Mouse (Mus musculus) urinary bladder, adult 18-20 months (tissue): ENCODE results near the gene Il17rd.
A peak's percentile ranks its signal among the peaks of the same experiment; 100 is the strongest.

Experiments
- DNase-seq, 2 experiments: peaks; one replicate each; pipeline ENCODE4 v3.0.0; 2022; ENCODE audit warnings: low spot score in 2 of 2, mixed read lengths in 2 of 2

The Il17rd gene

DNA sequence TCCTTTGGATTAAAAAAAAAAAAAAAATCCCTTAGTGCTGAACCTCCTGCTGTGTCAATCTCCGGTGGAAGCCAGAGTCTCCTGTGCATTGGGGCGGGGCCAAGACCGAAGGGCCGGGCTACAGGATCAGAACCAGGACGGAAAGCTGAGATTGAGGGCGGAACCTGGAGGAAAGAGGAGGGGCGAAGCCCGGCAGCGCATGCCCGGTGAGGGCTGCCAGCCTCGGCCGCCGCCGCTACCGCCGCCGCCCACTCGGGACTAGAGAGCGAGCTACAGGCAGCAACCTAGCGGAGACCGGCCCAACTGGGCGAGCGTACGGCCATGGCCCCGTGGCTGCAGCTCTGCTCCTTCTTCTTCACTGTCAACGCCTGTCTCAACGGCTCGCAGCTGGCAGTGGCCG, at the start of gene Il17rd:
TSS of gene Il17rd (plus strand) at position 159 of the 400 bp plus-strand sequence.
- DNase-seq: peak; percentile 92 to 94

DNA sequence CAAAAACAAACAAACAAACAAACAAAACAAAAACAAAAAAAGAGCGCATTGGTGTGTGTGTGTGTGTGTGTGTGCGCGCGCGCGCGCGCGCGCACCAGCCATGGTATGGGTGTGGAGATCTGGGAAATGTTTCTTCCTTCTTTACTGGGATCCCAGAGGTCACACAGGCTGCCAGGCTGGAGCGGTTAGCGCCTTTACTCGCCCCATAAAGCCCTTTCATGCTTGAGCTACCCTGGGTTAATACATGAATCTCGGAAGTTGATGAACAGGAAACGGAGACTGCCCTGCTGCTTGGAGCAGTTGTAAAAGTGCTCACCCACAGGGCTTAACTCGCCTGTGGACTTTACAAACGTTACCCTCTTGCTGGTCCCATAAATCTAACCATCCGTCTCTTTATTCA, 47.1 kb upstream of the Il17rd start:
- no peak for DNase-seq

DNA sequence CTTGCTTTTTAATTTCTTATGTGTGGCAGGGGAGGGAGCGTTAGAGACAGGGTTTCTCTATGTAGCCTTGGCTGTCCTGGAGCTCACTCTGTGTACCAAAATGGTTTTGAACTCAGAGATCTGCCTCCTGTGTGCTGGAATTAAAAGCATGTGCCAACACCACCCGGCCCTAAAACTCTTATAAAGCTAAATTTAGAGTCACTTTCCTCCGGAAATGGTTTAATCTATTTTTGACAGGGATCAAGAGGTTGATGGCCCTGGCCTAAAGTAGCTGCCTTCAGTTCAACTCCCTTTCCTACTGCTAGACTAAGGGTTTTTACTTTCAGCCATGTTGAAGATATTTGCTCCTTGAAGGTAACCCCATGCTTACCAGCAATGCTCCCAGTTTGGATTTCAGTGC, 45.3 kb upstream of the Il17rd start:
- DNase-seq: no peak

DNA sequence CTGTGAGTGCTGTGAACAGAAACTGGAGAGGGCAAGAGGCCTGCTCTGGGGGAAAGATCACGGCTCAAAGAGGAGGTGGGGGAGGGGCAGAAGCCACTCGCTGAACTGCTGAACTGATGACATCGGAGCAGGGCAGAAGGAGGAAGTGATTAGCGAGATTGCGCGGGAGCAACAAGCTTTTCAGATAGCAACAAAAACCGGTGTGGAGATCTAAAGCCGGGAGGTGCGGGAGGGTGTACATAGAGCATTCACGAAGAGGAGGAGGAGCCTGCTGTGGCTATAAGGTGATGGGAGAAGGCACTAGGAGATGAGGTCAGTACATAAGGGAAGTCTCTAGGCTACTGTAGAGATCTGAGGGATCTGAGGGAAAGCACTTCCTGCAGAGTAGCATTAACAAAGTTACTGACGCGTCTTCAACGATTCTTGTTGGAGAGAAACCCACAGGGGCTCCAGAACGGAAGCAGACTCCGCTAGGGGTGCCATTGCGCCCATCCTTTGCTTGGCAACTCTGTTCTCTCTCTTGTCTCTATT, 44.5 kb upstream of the Il17rd start, which contains the start of gene Hesx1:
TSS of gene Hesx1 (plus strand) at position 206 of the 531 bp plus-strand sequence.
- peak; percentile 11 to 30 for DNase-seq

DNA sequence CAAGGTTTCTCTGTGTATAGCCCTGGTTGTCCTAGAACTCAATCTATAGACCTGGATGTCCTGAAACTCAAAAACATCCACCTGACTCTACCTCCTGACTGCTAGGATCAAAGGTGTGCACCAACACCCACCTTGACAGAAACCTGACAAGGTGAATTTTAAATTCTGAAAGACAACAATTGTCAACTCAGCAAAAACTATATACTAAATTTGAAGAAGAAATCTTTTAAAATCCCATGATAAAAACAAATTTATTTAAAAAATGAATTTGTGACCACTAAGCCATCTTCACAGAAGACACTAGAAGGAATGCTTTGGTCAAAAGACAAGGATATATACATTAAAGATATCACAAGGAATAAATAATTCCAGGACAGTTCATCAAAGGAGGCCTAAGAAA, 42.5 kb upstream of the Il17rd start:
- no peak for DNase-seq

DNA sequence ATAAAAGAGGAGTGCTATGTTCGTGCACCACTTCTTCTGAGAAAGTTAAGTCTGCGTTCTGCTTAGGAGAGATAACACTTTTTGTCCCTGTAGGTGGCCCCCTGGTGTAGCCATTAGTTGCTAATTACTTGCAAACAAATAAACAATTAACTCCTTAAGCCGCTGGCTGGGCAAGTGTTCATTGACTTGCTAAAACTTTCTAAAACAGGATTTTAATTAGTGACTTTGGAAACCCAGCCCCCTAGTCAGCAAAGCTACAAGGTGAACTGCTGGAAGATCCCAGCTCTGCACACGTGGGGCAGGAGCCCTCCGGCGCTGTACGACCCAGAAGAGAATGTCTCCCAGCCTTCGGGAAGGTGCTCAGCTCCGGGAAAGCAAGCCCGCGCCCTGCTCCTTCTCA, 38.4 kb upstream of the Il17rd start:
- DNase-seq: no peak

DNA sequence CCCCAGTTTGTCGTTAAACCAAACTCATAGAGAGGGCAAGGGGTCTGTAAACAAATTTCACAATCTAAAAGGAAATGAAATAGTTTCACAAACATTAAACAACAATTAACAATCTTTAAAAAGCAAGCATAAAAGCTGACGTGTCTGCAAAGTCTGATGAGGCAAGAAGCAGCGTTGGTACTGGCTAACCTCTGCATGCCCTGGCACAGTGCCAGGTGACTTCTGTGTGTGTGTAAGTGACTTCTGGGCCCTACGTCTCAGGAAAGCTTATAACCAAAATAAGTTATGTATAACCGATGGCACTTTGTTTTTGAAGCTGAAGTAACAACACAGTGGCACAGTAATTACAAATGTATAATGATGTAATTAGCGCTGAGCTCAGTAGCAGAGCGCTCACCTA, 33.8 kb upstream of the Il17rd start:
- DNase-seq: no peak

DNA sequence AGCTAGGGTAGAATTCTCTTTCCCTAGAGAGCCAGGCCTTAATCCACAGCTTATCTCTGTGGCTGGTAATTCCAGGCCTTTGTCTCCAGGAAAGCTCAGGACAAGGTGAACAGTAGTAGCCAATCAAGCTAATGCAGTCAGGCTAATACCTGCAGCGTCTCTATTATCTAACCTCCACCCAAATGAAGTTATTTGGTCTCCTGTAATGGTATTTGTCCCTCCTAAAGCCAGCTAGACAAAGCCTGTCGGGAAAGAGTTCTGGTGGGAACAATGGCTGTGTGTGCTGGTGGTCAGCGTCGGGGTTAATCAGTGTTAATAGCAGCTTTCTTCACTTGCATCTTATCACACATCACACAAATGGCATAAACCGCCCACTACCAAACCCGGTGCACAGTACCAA, 32.8 kb upstream of the Il17rd start:
- no peak for DNase-seq

DNA sequence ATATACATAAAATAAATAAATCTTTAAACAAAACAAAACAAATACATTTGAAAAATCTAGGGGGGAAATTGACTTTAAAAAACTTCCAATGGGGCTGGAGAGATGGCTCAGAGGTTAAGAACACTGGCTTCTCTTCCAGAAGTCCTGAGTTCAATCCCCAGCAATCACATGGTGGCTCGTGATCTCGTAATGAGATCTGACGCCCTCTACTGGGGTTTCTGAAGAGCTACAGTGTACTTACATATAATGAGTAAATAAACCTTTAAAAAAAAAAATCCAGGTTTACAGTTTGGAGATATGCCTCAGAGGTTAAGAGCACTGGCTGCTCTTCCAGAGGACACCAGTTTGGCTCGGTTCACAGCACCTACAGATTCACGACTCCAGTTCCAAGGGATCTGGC, 27.2 kb upstream of the Il17rd start:
- no peak for DNase-seq

DNA sequence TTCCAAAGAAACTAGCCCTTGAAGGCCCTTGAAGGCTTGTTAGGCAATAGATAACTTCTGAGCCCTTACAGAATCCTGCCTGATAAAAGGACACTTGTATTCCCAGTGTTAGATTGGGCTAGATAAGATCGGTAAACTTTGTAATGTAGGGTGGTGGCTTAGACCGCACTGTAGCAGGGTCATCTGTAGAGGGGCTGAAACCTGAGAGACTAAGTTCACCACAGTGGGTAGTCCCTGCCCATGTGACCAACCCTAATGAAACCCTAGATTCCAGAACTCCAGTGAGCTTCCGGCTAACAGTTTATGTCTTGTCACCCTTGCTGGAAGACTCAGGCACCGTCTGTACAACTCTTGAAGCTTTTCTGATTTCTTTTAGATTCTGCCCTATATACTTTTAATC, 25.1 kb upstream of the Il17rd start:
- DNase-seq: no peak

DNA sequence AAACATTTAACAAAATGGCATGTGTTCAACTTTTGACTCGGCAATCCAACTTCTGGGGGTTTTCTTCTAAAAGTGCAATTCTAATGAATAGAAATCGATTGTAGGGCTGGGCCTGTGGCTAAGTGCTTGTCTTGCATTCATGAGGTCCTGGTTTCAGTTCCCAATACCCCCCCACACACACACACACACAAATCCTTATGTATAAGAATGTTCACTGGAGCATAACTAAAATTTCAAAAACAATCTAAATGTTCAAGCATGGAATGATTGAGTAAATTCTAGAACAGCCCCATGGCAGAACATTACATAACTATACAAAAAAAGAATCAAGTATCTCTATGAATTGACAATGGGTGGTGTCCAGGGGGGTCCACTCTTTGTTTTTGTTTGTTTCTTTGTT, 20.8 kb upstream of the Il17rd start:
- no peak for DNase-seq

DNA sequence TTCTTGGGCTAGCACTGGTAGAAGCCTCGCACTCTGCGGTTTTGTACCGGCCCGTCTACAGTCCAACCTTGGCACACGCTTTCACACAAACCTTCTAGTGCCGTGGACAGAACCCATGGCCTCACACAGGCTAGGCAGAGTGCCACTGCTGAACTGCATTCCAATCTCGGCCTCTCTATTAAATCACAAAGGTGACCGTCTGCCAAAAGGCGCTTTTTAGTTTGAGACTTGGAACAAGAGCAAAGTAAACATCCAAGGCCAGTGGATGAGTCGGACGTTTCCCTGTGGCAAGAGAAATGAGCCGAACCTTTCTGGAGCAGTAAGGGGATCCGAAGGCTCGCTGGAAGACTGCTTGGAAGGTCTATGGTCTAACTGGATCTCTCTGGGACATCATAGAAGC, 18.9 kb upstream of the Il17rd start:
- DNase-seq: no peak

DNA sequence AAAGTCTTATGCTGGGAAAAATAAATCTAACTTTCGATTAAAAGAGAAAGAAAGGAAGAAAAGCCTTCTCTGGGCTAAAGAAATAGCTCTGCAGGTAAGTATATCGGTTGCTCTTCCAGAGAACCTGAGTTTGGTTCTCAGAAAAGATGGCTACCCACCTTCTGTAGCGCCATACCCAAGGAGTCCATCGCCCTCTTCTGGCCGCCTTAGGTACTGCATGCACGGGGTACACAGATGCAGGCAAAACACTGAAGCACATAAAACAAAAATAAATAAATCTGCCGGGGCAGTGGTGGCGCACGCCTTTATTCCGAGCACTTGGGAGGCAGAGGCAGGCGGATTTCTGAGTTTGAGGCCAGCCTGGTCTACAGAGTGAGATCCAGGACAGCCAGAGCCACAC, 15.9 kb upstream of the Il17rd start:
- DNase-seq: peak in 1 of 2 experiments; percentile 19

DNA sequence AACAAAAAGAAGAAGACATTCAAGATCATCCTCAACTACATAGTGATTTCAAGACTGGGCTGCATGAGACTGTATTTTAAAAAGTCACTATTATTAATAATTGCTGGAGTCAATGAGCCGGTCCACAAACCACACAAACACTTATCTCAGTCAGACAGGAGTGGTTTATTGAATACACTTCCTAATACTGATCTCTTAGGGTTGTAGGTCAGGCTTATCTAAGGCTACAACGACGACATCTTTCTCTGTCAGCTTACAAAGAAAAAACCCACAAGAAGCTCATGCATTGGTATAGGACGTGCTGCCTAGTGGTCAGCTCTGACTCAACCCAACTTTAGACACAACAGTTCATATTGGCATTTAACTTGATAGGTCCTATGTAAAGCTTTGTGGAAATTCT, 14.1 kb upstream of the Il17rd start:
- no peak for DNase-seq

DNA sequence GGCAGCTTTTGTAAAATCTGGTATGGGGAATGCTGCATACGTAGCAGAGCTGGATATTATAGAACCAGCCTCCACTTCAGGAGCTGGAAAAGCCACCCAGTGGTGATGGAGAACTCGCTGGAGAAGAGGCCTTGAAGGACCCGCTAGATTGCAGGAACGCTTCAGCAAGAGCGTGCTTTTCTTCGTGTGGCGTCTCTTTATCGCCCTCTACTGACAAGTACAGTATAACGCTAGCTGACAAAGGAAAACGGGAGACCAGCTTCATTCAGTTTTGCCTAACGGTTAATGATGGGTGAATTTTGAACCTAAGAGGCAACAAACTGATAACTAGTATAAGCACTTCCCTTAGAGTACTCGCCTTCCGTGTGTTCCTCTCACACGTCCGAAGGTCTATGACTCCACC, 9.0 kb upstream of the Il17rd start:
- peak in 1 of 2 experiments; percentile 20 for DNase-seq

DNA sequence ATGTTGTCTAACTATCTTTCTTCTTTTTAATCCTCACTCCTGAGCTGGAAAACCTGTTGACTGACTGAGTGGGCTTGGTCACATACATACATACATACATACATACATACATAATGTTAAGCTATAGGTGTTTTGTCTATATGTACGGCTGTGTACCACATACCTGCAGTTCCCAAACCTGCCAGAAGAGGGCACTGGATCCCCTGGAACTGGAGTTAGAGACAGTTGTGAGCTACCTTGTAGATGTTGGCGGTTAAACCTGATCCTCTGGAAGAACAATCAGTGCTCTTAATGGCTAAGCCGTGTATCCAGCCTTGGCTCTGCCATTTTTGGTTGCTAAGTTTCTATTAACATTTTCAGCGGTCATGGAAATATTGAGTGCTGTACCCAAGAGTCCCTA, 7.6 kb upstream of the Il17rd start:
- peak; percentile 55 to 73 for DNase-seq

DNA sequence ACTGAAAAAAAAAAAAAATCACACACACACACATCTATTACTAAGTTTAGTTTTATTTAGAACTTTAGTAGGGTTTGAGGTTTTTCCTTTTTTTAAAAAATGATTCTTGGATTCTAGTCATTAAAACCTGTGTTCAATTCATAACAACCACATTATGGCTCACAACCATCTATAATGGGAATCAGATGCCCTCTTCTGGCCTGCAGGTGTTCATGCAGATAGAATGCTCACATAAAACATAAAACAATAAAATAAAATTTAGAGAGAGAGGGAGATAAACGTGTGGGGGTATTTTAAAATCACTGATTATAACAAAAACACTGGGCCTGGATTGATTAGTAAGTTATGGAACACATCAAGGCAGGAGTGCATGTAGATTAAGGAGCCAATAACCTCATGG, 1.2 kb upstream of the Il17rd start:
- no peak for DNase-seq

DNA sequence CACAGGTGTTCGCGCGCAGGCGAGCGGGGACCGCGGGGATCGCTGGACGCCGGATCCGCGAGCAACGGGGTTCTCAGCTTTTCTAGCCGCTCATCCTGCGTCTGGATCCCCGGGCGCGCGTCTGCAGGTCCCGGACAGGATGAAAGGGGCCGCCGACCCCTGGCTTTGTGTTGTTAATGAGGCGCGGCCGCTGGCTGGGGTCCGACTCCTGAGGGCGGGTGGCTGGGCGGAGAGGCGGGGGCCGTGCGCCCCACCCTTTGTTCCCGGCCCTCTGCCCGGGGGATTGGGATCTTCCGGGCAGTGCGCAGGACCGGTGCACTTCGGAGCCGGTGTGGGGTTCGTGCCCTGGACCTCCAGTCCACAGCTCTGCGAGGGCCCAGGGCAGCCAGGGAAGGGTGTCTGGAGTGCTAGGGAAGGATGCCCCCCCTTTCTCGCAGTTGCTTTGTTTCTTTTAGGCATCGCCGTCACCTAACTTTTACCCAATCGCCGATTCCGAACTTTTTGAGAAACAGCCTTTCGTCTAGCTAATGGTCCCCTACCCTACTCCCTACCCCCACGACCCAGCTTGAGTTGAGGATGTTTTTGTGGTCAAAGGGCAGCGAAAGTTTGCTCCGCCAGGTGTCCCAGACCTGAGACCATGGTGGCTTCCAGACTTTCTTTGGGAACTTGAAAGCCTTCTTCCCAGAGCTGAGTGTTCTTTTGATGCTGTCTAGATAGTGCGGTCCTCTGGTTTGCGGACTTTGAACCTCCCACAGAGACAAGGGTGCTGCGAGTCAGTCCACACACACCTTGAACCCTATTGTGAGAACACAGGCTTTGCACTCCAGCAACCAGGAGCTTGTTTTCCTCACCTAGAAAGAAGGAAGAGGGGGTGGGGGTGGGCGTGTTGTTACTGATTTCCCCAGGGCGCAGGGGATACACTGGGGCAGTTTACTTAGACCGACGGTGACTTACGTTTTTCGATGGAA, 824 bp downstream of the Il17rd start:
- DNase-seq: peak; percentile 26 to 29

DNA sequence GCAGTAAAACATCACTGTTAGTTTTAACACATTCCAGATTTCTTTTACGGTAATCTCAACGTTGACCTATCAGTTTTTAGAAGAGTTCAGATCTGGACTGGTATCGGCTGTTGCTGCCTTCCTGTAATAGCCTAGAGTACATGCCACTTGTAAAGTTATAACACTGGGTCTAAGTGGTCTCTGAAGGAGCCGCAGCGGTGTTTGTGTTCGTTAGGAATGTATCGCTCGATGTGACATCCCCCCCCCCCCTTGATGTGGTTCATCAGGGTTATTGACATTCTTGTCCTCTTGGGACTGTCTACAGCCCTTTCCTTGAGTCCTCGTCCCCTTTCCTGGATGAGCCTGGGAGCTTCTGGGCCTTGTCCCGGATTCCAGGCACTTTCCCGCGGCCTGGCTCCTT, 1.7 kb downstream of the Il17rd start:
- no peak for DNase-seq

DNA sequence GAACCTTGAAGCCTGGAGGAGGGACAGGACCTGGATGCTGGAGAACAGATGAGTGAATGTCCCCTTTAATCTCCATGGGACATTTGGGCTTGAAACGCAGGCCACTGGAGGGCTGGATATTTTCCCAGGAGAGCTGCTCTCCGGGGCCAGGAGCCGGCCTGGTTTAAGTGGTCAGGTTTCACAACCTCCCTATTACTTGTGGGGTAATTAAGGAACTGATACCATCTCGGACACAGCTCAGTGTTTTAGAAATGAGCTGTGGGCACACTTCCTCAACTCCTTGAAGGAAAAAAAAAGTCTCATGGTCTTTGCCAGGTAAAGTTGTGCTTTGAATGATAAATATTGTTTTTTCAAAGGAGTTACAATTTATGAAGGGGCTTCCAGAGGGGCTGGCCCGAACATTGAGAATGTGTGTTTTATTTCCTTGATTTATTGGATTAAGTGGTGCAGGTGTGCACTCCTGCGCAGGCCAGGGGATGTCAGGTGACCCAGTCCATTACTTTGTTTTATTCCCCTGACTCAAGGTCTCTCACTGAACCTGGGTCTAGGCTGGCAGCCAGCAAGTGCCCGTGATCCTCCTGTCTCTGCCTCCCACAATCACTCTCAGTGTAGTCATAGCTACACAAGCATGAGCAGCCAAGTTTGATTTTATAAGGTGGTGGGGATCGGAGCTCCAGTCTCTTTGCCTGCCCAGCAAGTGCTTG, 3.7 kb downstream of the Il17rd start:
- no peak for DNase-seq

DNA sequence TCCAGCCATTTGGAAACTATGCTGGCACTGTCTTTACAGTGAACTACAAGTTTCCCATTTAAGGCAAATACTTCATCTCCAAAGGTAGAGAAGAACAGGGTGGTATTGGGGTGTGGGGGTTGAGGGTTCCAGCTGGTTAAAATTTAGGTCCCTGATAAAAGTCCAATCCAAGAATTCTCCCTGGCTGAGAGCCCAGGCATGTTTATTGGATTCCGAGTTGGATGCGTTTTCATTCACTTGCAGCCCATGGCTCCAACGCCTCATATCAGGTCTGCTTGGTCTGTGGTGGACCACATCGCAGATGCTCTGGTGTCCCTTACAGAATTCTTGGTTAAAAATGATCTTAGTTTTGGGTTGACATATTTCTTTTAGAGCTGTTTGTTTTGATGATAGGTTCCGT, 4.7 kb downstream of the Il17rd start:
- no peak for DNase-seq

DNA sequence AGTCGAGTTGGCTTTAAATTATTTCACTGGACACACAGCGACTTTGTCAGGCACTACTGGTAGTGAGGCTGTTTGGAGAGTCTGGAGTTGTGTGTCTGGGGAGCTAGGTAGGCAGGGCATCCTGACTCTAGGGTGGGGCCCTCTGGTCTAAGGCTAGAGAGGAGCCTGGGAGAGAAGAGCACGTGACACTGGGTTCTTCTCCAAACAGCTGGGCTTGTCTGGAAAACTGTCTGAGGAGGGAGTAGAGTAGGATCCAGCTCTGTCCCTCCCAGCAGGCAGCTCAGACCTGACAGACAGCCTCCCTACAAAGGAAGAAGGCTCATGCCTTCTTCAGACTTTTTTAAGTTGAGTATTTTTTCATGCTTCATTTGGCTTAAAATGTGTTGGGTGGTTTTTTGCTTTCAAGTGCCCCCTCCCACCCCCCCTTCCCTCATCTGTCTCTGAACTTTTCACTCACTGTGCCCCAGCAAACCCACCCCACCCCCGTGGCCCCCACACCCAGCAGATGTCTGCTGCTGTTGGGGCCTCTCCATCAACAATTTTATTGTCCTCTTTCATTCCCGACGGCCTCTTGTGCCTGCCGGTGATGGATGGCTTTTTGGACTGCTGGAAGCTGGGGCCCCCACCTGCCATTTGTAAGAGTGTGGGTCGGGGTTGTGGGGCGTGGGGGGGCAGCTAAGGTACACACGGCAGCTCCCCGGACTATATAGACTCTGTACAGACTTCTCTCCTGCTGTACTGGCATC, 5.7 kb downstream of the Il17rd start:
- peak in 1 of 2 experiments; percentile 45 for DNase-seq
